Mouse (Mus musculus): ENCODE measurements around the gene Kif1b. TPM values are rescaled to one million over a fixed set of nuclear protein-coding genes. Genes with fewer than 3 reads are reported as not detected.

The Kif1b gene
- total and polyA plus RNA-seq, 3 experiments, result 10.0 to 27.6 (median 17.0) TPM

DNA sequence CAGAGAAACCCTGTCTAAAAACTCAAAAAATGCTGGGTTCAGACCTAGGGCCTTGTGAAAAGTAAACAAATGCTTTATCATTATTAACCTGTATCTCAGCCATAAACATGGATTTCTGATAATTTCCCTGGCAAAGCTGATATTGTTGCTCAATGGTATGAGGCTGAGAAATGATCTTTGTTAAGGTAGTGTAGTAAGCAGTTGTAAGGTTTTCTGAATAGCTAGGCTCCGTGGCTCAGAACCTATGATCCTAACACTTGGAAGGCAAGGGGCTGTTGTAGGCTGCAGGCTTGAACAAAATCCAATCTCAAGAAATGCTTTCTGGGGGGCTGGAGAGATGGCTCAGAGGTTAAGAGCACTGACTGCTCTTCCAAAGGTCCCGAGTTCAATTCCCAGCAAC, 118.9 kb downstream of the Kif1b start:
- DNase-seq (ENCODE audit: extremely low read depth), result no peak
- Histone ChIP-seq H3K4me3 (replicated peaks in 1 of 3; ENCODE audit: low read depth in 2 of 3, low read length in 2 of 3, poor library complexity in 1 of 3) (no peak overlapping the region), H3K9ac (ENCODE audit: insufficient read depth, low read depth) (no peak overlapping the region), H3K79me2 (replicated peaks; ENCODE audit: control insufficient read depth, extremely low read depth, insufficient read depth, poor library complexity, severe bottlenecking) (no peaks in the 10 kb centered on the region), H3K27me3 (replicated peaks) (no peaks in the 10 kb centered on the region), H3K27ac (ENCODE audit: insufficient read depth, low read depth) (no peak overlapping the region), H3K4me2 (ENCODE audit: insufficient read depth, low read depth, poor library complexity, severe bottlenecking) (no peak overlapping the region), H3K36me3 (replicated peaks in 1 of 2; ENCODE audit: control insufficient read depth in 1 of 2, insufficient read depth in 1 of 2, low read length in 1 of 2) (peaks cover 57 to 60% of the 10 kb centered on the region in 2 experiments), H3K4me1 (ENCODE audit: control insufficient read depth in 1 of 2, insufficient read depth in 2 of 2) (no peaks in the 10 kb centered on the region), H3K9me3 (replicated peaks; ENCODE audit: low read length) (no peaks in the 10 kb centered on the region)
- in situ Hi-C loops (cut with MboI; ENCODE audit: low pct_ligation_motif_present, low pct_unique_long_range_greater_than_20kb, low sequenced_read_pairs) (no loop called here), dilution Hi-C loops (cut with MboI; ENCODE audit: extremely low pct_ligation_motif_present, extremely low pct_unique_long_range_greater_than_20kb, low sequenced_read_pairs) (no loop called here)
- TF ChIP-seq TBP (conservative IDR thresholded peaks at IDR 0.05; ENCODE audit: low read depth, low read length) (no peak), POLR2AphosphoS2 (IDR thresholded peaks at IDR 0.05; ENCODE audit: low read depth, low read length) (no peak), ZNF384 (IDR thresholded peaks at IDR 0.05; ENCODE audit: low read depth, low read length) (no peak), CHD2 (IDR thresholded peaks at IDR 0.05; ENCODE audit: low read length) (no peak), NELFE (IDR thresholded peaks at IDR 0.05; ENCODE audit: low read depth, low read length) (no peak)

DNA sequence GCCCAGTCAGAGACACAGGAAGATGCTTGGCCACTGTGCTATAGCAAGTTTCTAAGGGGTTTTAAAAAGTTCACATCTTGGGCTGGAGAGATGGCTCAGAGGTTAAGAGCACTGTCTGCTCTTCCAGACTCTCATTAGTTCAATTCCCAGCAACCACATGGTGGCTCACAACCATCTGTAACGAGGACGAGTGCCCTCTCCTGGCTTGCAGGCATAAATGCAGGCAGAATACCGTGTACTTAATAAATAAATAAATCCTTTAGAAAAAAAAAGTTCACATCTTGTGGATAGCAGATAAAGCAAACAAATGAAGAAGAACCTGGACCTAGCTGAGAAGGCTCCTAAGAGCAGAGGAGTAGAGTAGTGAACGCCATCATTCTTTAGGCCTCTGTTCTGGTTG, 124.7 kb downstream of the Kif1b start:
- peak; percentile 45 for DNase-seq (ENCODE audit: extremely low read depth)
- Histone ChIP-seq H3K4me3 (replicated peaks in 1 of 3; ENCODE audit: low read depth in 2 of 3, low read length in 2 of 3, poor library complexity in 1 of 3) (no peak overlapping the region), H3K36me3 (replicated peaks in 1 of 2; ENCODE audit: control insufficient read depth in 1 of 2, insufficient read depth in 1 of 2, low read length in 1 of 2) (peaks cover 70 to 73% of the 10 kb centered on the region in 2 experiments), H3K9ac (ENCODE audit: insufficient read depth, low read depth) (no peak overlapping the region), H3K9me3 (replicated peaks; ENCODE audit: low read length) (no peaks in the 10 kb centered on the region), H3K79me2 (replicated peaks; ENCODE audit: control insufficient read depth, extremely low read depth, insufficient read depth, poor library complexity, severe bottlenecking) (no peaks in the 10 kb centered on the region), H3K27ac (ENCODE audit: insufficient read depth, low read depth) (no peak overlapping the region), H3K4me2 (ENCODE audit: insufficient read depth, low read depth, poor library complexity, severe bottlenecking) (no peak overlapping the region), H3K4me1 (ENCODE audit: control insufficient read depth in 1 of 2, insufficient read depth in 2 of 2) (0 out of 4 replicates have a peak, but pooled peaks cover 0 to 3% of the 10 kb centered on the region in 2 experiments), H3K27me3 (replicated peaks) (no peaks in the 10 kb centered on the region)
- dilution Hi-C loops (cut with MboI; ENCODE audit: extremely low pct_ligation_motif_present, extremely low pct_unique_long_range_greater_than_20kb, low sequenced_read_pairs) (no loop called here), in situ Hi-C loops (cut with MboI; ENCODE audit: low pct_ligation_motif_present, low pct_unique_long_range_greater_than_20kb, low sequenced_read_pairs) (no loop called here)
- peak; percentile 34 to 83; a peak in 2 of 4 replicates for TF ChIP-seq CTCF (conservative IDR thresholded peaks at IDR 0.05 in 1 of 2, IDR thresholded peaks at IDR 0.05 in 1 of 2; ENCODE audit: low read depth in 2 of 2, low read length in 2 of 2)
- no peak for TF ChIP-seq GABPA (IDR thresholded peaks at IDR 0.05; ENCODE audit: insufficient replicate concordance, low read depth, low read length)
- peak; percentile 68 for TF ChIP-seq SMC3 (IDR thresholded peaks at IDR 0.05; ENCODE audit: low read depth, low read length)
- TF ChIP-seq E2F4 (IDR thresholded peaks at IDR 0.05; ENCODE audit: insufficient replicate concordance, low read depth, low read length), result no peak
- TF ChIP-seq POLR2AphosphoS2 (IDR thresholded peaks at IDR 0.05; ENCODE audit: low read depth, low read length), result no peak
- peak; percentile 84 for TF ChIP-seq MYC (IDR thresholded peaks at IDR 0.05; ENCODE audit: low read depth, low read length)
- TF ChIP-seq MAX (IDR thresholded peaks at IDR 0.05; ENCODE audit: low read length), result no peak
- TF ChIP-seq RAD21 (IDR thresholded peaks at IDR 0.05; ENCODE audit: low read depth, low read length), result peak; percentile 26
- TF ChIP-seq ZNF384 (IDR thresholded peaks at IDR 0.05; ENCODE audit: low read depth, low read length), result 0 out of 2 replicates have a peak, but pooled peaks have one; percentile 34
- no peak for TF ChIP-seq PAX5 (IDR thresholded peaks at IDR 0.05; ENCODE audit: low read length)
- no peak for TF ChIP-seq POLR2A (IDR thresholded peaks at IDR 0.05; ENCODE audit: low read depth, low read length)
- TF ChIP-seq CHD2 (IDR thresholded peaks at IDR 0.05; ENCODE audit: low read length), result no peak
- no peak for TF ChIP-seq MAFK (IDR thresholded peaks at IDR 0.05; ENCODE audit: insufficient replicate concordance, low read length)

DNA sequence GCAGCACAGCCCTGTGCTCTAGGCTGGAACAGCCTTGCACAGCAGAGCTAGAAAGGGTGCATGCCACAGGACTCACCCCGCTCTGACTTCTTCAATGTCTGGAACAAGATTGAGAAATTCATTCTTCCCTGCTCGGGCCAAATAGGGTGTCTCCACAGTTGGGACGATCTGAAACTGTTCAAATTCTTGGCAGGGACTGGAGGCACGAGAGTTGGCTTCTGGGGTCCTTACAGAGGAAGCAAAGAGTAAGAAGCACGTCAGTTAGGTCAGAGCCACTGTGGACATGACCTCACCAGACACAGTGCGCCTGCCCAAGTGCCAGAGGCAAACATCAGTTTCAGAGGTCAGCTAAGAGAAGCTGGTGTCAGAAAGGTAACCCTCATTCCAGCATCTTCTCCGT, 125.3 kb downstream of the Kif1b start:
- peaks cover 64 to 67% of the 10 kb centered on the region in 2 experiments for H3K36me3 ChIP-seq (replicated peaks in 1 of 2; ENCODE audit: control insufficient read depth in 1 of 2, insufficient read depth in 1 of 2, low read length in 1 of 2)
- dilution Hi-C loops (cut with MboI; ENCODE audit: extremely low pct_ligation_motif_present, extremely low pct_unique_long_range_greater_than_20kb, low sequenced_read_pairs) (no loop called here), in situ Hi-C loops (cut with MboI; ENCODE audit: low pct_ligation_motif_present, low pct_unique_long_range_greater_than_20kb, low sequenced_read_pairs) (no loop called here)
- 0 out of 4 replicates have a peak, but pooled peaks cover 0 to 3% of the 10 kb centered on the region in 2 experiments for H3K4me1 ChIP-seq (ENCODE audit: control insufficient read depth in 1 of 2, insufficient read depth in 2 of 2)
- no peaks in the 10 kb centered on the region for H3K79me2 ChIP-seq (replicated peaks; ENCODE audit: control insufficient read depth, extremely low read depth, insufficient read depth, poor library complexity, severe bottlenecking)
- TF ChIP-seq MYC (IDR thresholded peaks at IDR 0.05; ENCODE audit: low read depth, low read length), result no peak
- no peak for TF ChIP-seq CHD1 (IDR thresholded peaks at IDR 0.05; ENCODE audit: low read depth, low read length)
- TF ChIP-seq PAX5 (IDR thresholded peaks at IDR 0.05; ENCODE audit: low read length), result no peak
- no peak for TF ChIP-seq ZNF384 (IDR thresholded peaks at IDR 0.05; ENCODE audit: low read depth, low read length)
- TF ChIP-seq JUN (IDR thresholded peaks at IDR 0.05; ENCODE audit: insufficient read depth, low read depth, low read length), result no peak
- no peak for TF ChIP-seq ETS1 (conservative IDR thresholded peaks at IDR 0.05; ENCODE audit: low read depth, low read length)
- no peak for TF ChIP-seq CHD2 (IDR thresholded peaks at IDR 0.05; ENCODE audit: low read length)
- no peak for TF ChIP-seq MAFK (IDR thresholded peaks at IDR 0.05; ENCODE audit: insufficient replicate concordance, low read length)
- TF ChIP-seq USF1 (IDR thresholded peaks at IDR 0.05; ENCODE audit: low read depth, low read length), result no peak
- no peak for TF ChIP-seq MEF2A (IDR thresholded peaks at IDR 0.05; ENCODE audit: borderline replicate concordance, low read depth, low read length)
- TF ChIP-seq BHLHE40 (IDR thresholded peaks at IDR 0.05; ENCODE audit: low read depth, low read length), result no peak
- TF ChIP-seq TCF12 (IDR thresholded peaks at IDR 0.05; ENCODE audit: low read depth, low read length), result no peak
- H3K4me2 ChIP-seq (ENCODE audit: insufficient read depth, low read depth, poor library complexity, severe bottlenecking), result no peak overlapping the region
- no peak overlapping the region for H3K27ac ChIP-seq (ENCODE audit: insufficient read depth, low read depth)
- no peak overlapping the region for H3K9ac ChIP-seq (ENCODE audit: insufficient read depth, low read depth)
- H3K4me3 ChIP-seq (replicated peaks in 1 of 3; ENCODE audit: low read depth in 2 of 3, low read length in 2 of 3, poor library complexity in 1 of 3), result no peak overlapping the region
- H3K9me3 ChIP-seq (replicated peaks; ENCODE audit: low read length), result no peaks in the 10 kb centered on the region
- no peaks in the 10 kb centered on the region for H3K27me3 ChIP-seq (replicated peaks)
- no peak for DNase-seq (ENCODE audit: extremely low read depth)
